24 mouse cellular contexts compared by ENCODE assay signal in the genomic region with DNA sequence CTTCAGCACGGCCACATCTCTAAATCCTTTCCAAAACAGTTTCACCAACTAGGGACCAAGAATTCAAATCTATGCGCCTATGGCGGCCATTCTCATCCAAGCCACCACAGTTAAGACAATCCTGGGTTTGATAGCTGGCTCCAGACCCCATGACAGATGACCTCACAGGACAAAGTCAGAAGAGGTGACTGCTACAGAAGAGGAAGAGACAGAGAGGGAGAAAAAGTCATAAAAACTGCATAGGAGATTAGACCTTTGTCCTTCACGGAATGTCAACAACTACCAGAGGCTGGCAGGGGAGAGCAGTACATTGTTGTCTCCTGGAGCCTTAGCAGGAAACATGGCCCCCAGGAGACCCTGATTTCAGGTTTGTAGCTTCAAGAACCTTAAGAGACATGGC.
"Had no signal": no experiment of that assay in that cellular context is flagged by ENCODE, and none has a peak within 500 bp of the region (broad histone marks: within the 10 kb centered on the region; RNA-seq: fewer than 3 reads in every experiment).

No protein-coding gene starts in this region.

- H3K27ac ChIP-seq: gastrocnemius, adult 2 months; heart, adult 2 months; heart, embryonic 13.5 days; heart, embryonic 15.5 days; hindbrain, embryonic 10.5 days; hindbrain, embryonic 14.5 days; layer of hippocampus, adult 2 months; left cerebral cortex, adult 2 months; limb, embryonic 10.5 days; limb, embryonic 12.5 days had no signal

- DNase-seq: gastrocnemius, adult 2 months; gastrocnemius, postnatal 10 days; gastrocnemius, postnatal 25 days; heart, adult 2 months; heart, postnatal 4 days; kidney, adult 18-20 months; kidney, adult 8-10 months; kidney, postnatal 10 days; kidney, postnatal 25 days; kidney, postnatal 4 days; liver had no signal

- H3K4me3 ChIP-seq: gastrocnemius, adult 2 months; heart, adult 2 months; heart, embryonic 13.5 days; heart, embryonic 15.5 days; hindbrain, embryonic 10.5 days; layer of hippocampus, adult 2 months; left cerebral cortex, adult 2 months; limb, embryonic 10.5 days; limb, embryonic 12.5 days had no signal

- H3K4me1 ChIP-seq: heart, embryonic 13.5 days; heart, embryonic 15.5 days; hindbrain, embryonic 10.5 days; limb, embryonic 10.5 days; limb, embryonic 12.5 days had no signal

- H3K27me3 ChIP-seq: heart, embryonic 13.5 days; heart, embryonic 15.5 days; limb, embryonic 12.5 days had no signal

- ATAC-seq: forebrain, embryonic 16.5 days; hindbrain, embryonic 16.5 days; inflammation-experienced regulatory T-cells, adult 6 months had no signal

- H3K9me3 ChIP-seq: heart, embryonic 13.5 days; heart, embryonic 15.5 days; hindbrain, embryonic 10.5 days; limb, embryonic 10.5 days; limb, embryonic 12.5 days had no signal

- H3K36me3 ChIP-seq: heart, embryonic 13.5 days; heart, embryonic 15.5 days; hindbrain, embryonic 10.5 days had no signal

- H3K9ac ChIP-seq: heart, embryonic 13.5 days; heart, embryonic 15.5 days; hindbrain, embryonic 14.5 days; limb, embryonic 12.5 days had no signal

- H3K4me2 ChIP-seq: heart, embryonic 11.5 days; heart, embryonic 13.5 days; heart, embryonic 15.5 days; hindbrain, embryonic 14.5 days; limb, embryonic 12.5 days; liver, embryonic 11.5 days had no signal
